Mouse (Mus musculus): ENCODE data around the gene Bpi.

Bpi gene

GRCm38 (mm10) chr2:158258005-158258418 lies at the start of gene Bpi:
Gene Bpi, plus strand, starts transcription at chr2:158258094.
- no peak for DNase-seq (ENCODE audit: low read depth)

DNA sequence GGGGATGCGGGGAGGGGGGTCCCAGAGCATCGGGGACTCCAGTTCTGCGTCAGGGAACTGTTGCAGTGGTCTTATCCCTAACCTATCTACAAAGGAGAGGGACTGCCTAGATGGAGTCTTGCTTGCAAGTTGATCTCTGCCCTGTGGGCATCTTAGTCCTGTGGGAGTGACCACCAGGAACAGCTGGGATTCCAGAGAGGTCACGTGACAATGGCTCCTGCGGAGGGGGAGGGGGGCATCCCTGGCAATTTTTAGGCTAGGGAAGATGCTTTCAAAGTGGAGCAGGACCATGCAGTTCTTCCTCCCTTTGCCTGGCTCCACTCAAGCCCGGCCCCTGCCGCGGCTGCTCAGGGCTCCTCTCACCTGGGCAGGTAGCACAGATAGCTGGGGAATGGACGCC lies 48.1 kb upstream of the Bpi start:
- no peak for DNase-seq (ENCODE audit: low read depth)

- DNase-seq (ENCODE audit: low read depth) = no peak
Observed at GRCm38 (mm10) chr2:158210503-158210902, 47.4 kb upstream of the Bpi start.

DNA sequence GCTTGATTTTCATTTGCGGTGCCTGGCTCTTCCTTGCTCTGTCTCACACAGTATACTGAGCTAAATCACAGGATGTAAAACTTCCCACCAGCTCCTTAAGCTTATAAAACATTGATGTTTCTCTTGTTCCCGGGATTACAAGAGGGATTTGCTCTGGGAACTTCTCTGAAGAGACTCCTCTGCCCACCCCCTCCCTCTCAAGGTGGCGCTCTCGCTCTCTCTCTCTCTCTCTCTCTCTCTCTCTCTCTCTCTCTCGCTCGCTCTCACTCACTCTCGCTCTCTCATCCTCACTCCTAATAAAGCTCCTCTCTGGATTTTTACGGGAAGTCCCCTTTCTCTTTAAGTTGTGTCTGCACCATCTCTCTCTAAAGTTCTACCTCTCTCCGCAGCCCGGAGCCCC lies 46.9 kb upstream of the Bpi start:
- DNase-seq (ENCODE audit: low read depth) = no peak

- no peak for DNase-seq (ENCODE audit: low read depth)
Observed at GRCm38 (mm10) chr2:158211764-158212471, 46.0 kb upstream of the Bpi start.

- DNase-seq (ENCODE audit: low read depth) = no peak
Observed at GRCm38 (mm10) chr2:158215283-158216117, 42.4 kb upstream of the Bpi start.

- no peak for DNase-seq (ENCODE audit: low read depth)
Observed at GRCm38 (mm10) chr2:158216510-158216909, 41.4 kb upstream of the Bpi start.

GRCm38 (mm10) chr2:158219562-158219961 lies 38.3 kb upstream of the Bpi start:
- no peak for DNase-seq (ENCODE audit: low read depth)

GRCm38 (mm10) chr2:158221446-158222084 lies 36.3 kb upstream of the Bpi start:
- no peak for DNase-seq (ENCODE audit: low read depth)

- DNase-seq (ENCODE audit: low read depth) = peak; percentile 53
Observed at GRCm38 (mm10) chr2:158222664-158223063, 35.2 kb upstream of the Bpi start.

- no peak for DNase-seq (ENCODE audit: low read depth)
Observed at GRCm38 (mm10) chr2:158223497-158223896, 34.4 kb upstream of the Bpi start.

- DNase-seq (ENCODE audit: low read depth) = peak; percentile 44
Observed at GRCm38 (mm10) chr2:158225301-158225700, 32.6 kb upstream of the Bpi start.

GRCm38 (mm10) chr2:158228670-158229502 lies 29.0 kb upstream of the Bpi start, which contains the start of gene D630003M21Rik:
Gene D630003M21Rik, minus strand, starts transcription at chr2:158229222.
- DNase-seq (ENCODE audit: low read depth) = no peak

- DNase-seq (ENCODE audit: low read depth) = no peak
Observed at GRCm38 (mm10) chr2:158229503-158229892, 28.4 kb upstream of the Bpi start.

DNA sequence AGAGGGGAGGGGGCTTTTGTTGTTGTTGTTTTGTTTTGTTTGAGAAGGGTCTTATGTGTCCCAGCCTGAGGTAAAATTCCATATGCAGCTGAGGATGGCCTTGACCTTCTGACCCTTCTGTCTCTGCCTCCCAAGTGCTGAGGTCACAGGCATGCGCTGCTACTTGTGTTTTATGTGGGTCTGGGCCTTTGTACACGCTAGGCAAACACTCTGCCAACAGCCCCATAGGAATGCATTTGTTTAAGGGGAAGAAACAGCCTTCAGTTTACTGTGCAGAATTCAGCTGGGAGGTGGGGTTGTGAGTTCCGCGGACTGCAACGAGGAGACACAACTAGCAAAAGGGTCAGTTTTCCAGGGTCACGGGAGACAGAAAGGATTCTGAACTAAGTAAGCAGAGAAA lies 27.3 kb upstream of the Bpi start:
- no peak for DNase-seq (ENCODE audit: low read depth)

GRCm38 (mm10) chr2:158231071-158231470 lies 26.8 kb upstream of the Bpi start:
- no peak for DNase-seq (ENCODE audit: low read depth)

DNA sequence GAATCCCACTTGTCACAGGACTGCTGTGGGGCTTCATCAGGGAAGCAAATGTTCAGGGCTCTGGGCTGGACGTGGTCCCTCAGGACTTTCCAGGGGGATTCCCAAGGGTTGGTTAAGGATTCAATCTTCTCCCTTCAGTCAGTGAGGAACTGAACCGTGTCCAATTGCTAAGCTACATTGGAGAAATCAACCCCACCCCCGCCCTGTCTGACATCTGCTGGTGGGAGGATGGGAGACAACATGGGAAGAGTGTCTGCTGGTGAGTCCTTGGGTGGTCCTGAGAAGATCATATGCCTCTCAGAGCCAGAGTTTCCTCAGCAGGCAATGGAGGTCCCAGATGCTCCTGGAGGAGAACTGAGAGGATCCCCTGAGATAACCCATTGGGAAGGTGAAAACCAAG lies 25.5 kb upstream of the Bpi start:
- DNase-seq (ENCODE audit: low read depth) = peak; percentile 23

GRCm38 (mm10) chr2:158233106-158233505 lies 24.8 kb upstream of the Bpi start:
- peak; percentile 65 for DNase-seq (ENCODE audit: low read depth)

- DNase-seq (ENCODE audit: low read depth) = no peak
Observed at GRCm38 (mm10) chr2:158236698-158237097, 21.2 kb upstream of the Bpi start.

- no peak for DNase-seq (ENCODE audit: low read depth)
Observed at GRCm38 (mm10) chr2:158238101-158238500, 19.8 kb upstream of the Bpi start.

GRCm38 (mm10) chr2:158241126-158241738 lies 16.7 kb upstream of the Bpi start:
- no peak for DNase-seq (ENCODE audit: low read depth)
